Mouse (Mus musculus) cortical plate, adult 2 months (tissue): ENCODE measurements around the gene Serpinb6b. TPM values are rescaled to one million over a fixed set of nuclear protein-coding genes. Genes with fewer than 3 reads are reported as not detected.

Experiments used
- H3K27ac ChIP-seq: fragments of 200-500 bp; 2 replicates; pipeline ENCODE4 v1.5.1; 2012; ENCODE audit warnings: low read length, control low read depth, inconsistent platforms; ENCODE audit not compliant: insufficient read depth
- H3K4me1 ChIP-seq: fragments of 200-500 bp; 2 replicates; pipeline ENCODE4 v1.6.1; 2011; ENCODE audit warnings: low read length; ENCODE audit not compliant: control insufficient read depth, insufficient read depth
- H3K4me3 ChIP-seq: fragments of 200-500 bp; 2 replicates; pipeline ENCODE4 v1.5.1; 2011; ENCODE audit warnings: mild to moderate bottlenecking, low read length, control low read depth; ENCODE audit not compliant: insufficient read depth
- CTCF ChIP-seq: fragments of 200-500 bp; IDR thresholded peaks from 2 replicates; pipeline ENCODE4 v1.5.1; 2011; ENCODE audit warnings: mild to moderate bottlenecking, control low read depth, low read length; ENCODE audit not compliant: insufficient read depth; ENCODE audit errors: extremely low read depth
- POLR2A ChIP-seq: fragments of 200-500 bp; IDR thresholded peaks from 2 replicates; pipeline ENCODE4 v1.6.1; 2011; ENCODE audit warnings: mild to moderate bottlenecking, low read length, control low read depth; ENCODE audit not compliant: insufficient read depth; ENCODE audit errors: extremely low read depth
- polyA plus RNA-seq: library from polyadenylated mRNA; depleted of rRNA; stranded (reverse); fragments of >200 nt; gene quantifications from 2 replicates; pipeline ENCODE4 v1.2.3, GENCODE M21; 2012; rRNA removed

The Serpinb6b gene
- polyA plus RNA-seq, 1 experiment: 2.1 TPM

DNA sequence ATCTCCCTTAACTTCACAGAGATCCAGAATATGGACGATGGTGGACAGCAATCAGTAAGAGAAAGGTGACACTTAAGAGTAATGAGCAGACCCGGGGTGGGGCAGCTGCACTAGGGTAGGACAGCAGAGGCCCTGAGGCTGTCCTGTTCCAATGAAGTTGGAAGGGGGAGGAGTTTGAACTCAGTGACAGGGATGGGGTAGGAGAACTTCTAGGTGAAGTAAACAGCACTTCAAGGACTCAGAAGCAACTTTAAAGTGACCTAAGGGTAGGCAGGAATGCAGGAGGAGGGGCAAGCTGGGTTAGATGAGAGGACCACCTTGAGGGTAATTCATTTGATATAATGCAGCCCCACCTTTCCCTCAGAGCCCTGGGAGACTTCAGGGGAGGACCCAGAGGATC is 63.1 kb downstream of the Serpinb6b start:
- H3K27ac ChIP-seq: no peak overlapping the region
- H3K4me3 ChIP-seq: no peak overlapping the region
- H3K4me1 ChIP-seq: no peaks in the 10 kb centered on the region
- no peak for TF ChIP-seq POLR2A
- TF ChIP-seq CTCF: no peak

DNA sequence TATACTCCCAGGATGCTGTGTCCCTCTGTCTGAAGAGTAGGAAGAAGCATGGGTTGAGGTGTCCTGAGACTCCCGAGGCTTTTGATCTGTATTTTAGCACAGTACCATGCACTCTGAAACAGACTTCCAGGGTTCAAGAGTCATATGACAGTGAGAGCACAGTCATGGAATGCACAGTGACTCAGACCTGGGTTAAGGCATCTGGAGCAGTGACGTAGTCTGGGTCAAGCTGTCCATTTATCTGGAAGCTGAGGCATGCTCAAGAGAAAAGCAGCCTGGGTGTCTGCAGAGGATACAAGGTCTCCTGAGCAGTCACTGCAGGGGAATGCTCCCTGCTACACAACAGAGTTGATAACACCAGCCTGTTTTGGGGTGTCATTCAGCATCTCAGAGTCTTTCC is 63.5 kb downstream of the Serpinb6b start:
- no peak overlapping the region for H3K4me3 ChIP-seq
- H3K4me1 ChIP-seq: no peaks in the 10 kb centered on the region
- TF ChIP-seq CTCF (no peak), POLR2A (no peak)
- H3K27ac ChIP-seq: no peak overlapping the region

Other genes starting within 250 kb of the Serpinb6b start
- 0.15 and 0.19 TPM in 2 replicates for gene Mylk4, start 181.3 kb upstream of the Serpinb6b start, polyA plus RNA-seq
- 58.6 and 59.5 TPM in 2 replicates for gene Wrnip1, start 163.2 kb upstream of the Serpinb6b start, polyA plus RNA-seq
- 0.73 and 0.85 TPM in 2 replicates for gene D930007J09Rik, start 162.4 kb upstream of the Serpinb6b start, polyA plus RNA-seq
- 11.0 and 15.1 TPM in 2 replicates for gene Serpinb1a, start 114.0 kb upstream of the Serpinb6b start, polyA plus RNA-seq
- gene Serpinb1c, start 67.0 kb upstream of the Serpinb6b start, polyA plus RNA-seq: not detected in 2 replicates
- gene Serpinb9, start 38.0 kb downstream of the Serpinb6b start, polyA plus RNA-seq: 5.4 and 6.1 TPM in 2 replicates
- gene Serpinb9b, start 62.2 kb downstream of the Serpinb6b start, polyA plus RNA-seq: 0.04 and 0.06 TPM in 2 replicates
- gene Serpinb1b, start 113.4 kb downstream of the Serpinb6b start, polyA plus RNA-seq: 0.34 and 0.96 TPM in 2 replicates
- not detected in 2 replicates for gene Serpinb9c, start 194.5 kb downstream of the Serpinb6b start, polyA plus RNA-seq
- gene Serpinb9d, start 227.8 kb downstream of the Serpinb6b start, polyA plus RNA-seq: not detected in 2 replicates